Mouse (Mus musculus): Measurements from ENCODE around the gene Sgo2a.

DNA sequence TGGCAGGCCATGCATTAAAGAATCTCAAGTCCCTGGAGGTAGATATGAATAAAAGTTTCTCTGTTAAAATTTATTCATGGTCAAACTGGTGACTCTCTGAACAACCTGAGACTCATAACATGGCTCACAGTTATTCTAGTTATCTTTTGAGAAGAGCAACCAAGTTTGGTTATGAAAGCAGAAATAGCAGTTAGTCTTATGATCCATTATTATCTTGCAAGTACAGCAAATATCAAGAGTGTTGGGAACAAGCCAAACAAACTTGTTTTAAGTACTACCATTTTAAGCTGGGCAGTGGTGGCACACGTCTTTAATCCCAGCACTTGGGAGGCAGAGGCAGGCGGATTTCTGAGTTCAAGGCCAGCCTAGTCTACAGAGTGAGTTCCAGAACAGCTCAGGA is 4.5 kb upstream of the Sgo2a start:
- no peak for TF ChIP-seq CTCF (IDR thresholded peaks at IDR 0.05; ENCODE audit: low read depth)
- TF ChIP-seq EP300 (optimal IDR thresholded peaks at IDR 0.05), result no peak
